Mouse (Mus musculus) forebrain, embryonic 12.5 days (tissue): ENCODE results near the gene Macc1. TPM values are rescaled to one million over a fixed set of nuclear protein-coding genes. Genes with fewer than 3 reads are reported as not detected.

Source experiments
- ATAC-seq: fragments of 200-750 bp; cut with Nextera tagmentation; 2 replicates; pipeline ENCODE4 v1.8.0; 2017; ENCODE audit warnings: moderate TSS enrichment; ENCODE audit not compliant: low FRiP score
- H3K27ac ChIP-seq: fragments of 300-500 bp; sonication (generic); 2 replicates; pipeline ENCODE4 v1.5.1; 2016; ENCODE audit warnings: mild to moderate bottlenecking
- H3K27me3 ChIP-seq: fragments of 300-500 bp; sonication (generic); 2 replicates; pipeline ENCODE4 v1.6.1; 2016; ENCODE audit warnings: mild to moderate bottlenecking
- H3K36me3 ChIP-seq: fragments of 300-500 bp; sonication (generic); replicated peaks from 2 replicates; pipeline ENCODE4 v1.6.1; 2016; ENCODE audit warnings: mild to moderate bottlenecking
- H3K4me1 ChIP-seq: fragments of 300-500 bp; sonication (generic); 2 replicates; pipeline ENCODE4 v1.6.1; 2016
- H3K4me2 ChIP-seq: fragments of 300-500 bp; sonication (generic); 2 replicates; pipeline ENCODE4 v1.6.1; 2016; ENCODE audit warnings: mild to moderate bottlenecking, moderate library complexity
- H3K4me3 ChIP-seq: fragments of 300-500 bp; sonication (generic); replicated peaks from 2 replicates; pipeline ENCODE4 v1.5.1; 2016; ENCODE audit warnings: mild to moderate bottlenecking
- H3K9ac ChIP-seq: fragments of 300-500 bp; sonication (generic); 2 replicates; pipeline ENCODE4 v1.6.1; 2016; ENCODE audit warnings: mild to moderate bottlenecking
- H3K9me3 ChIP-seq: fragments of 300-500 bp; sonication (generic); 2 replicates; pipeline ENCODE4 v1.6.1; 2016
- WGBS: fragments of 180-500 bp; shearing (Covaris S2); methylation state at CpG from one replicate; pipeline ENCODE4 v1.1.7; 2016; 5-methylcytosine and 5-hydroxymethylcytosine counted together
- polyA plus RNA-seq: library from polyadenylated mRNA; unstranded; fragments of >200 nt; fragmentation: Nextera tagmentation; extraction: Ambion mirVana; gene quantifications from 2 replicates; pipeline ENCODE4 v1.2.1, GENCODE M21; 2016

The Macc1 gene
- polyA plus RNA-seq, 1 experiment from 2014 or later: 0.19 TPM

DNA sequence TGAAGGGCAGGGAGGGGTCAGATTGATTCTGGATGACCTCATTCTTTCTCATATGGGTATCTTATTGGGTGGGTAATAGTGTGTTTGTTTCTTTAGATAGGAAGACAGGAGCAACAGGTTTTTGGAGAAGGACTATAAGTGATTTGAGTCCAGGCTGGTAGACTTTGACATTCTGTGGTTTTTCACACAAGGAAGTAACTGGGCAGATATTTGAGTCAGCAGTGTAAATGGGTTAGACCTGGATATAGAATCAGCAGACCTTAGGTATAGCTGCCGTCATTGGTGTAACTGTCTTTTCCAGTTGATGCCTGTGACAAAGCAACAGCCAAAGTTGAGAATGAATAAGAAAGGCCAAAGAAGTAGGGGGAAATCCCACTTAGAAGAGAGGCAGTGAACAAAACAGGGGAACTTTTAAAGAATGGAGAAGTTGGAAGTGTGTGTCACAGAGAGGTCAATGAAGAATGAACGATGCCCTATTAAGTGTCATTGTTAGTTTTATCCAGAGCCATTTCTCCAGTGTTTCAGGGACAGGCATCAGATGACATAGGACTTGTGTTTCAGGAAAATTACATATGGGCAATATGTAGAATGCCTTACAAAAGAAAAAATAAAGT lies 84.1 kb downstream of the Macc1 start:
- H3K4me1 ChIP-seq: no peaks in the 10 kb centered on the region
- H3K9me3 ChIP-seq: no peaks in the 10 kb centered on the region
- no peak for ATAC-seq
- no peak overlapping the region for H3K27ac ChIP-seq
- whole genome bisulfite sequencing: 90% methylated on average over 2 of the region's 2 CpGs
- H3K4me2 ChIP-seq: no peak overlapping the region
- no peaks in the 10 kb centered on the region for H3K36me3 ChIP-seq
- H3K9ac ChIP-seq: no peak overlapping the region
- no peaks in the 10 kb centered on the region for H3K27me3 ChIP-seq
- H3K4me3 ChIP-seq: no peak overlapping the region

GRCm38 (mm10) chr12:119402273-119402672 lies 88.2 kb downstream of the Macc1 start:
- no peak overlapping the region for H3K27ac ChIP-seq
- no peak overlapping the region for H3K9ac ChIP-seq
- no peak overlapping the region for H3K4me2 ChIP-seq
- H3K9me3 ChIP-seq: no peaks in the 10 kb centered on the region
- no peak for ATAC-seq
- H3K36me3 ChIP-seq: no peaks in the 10 kb centered on the region
- H3K27me3 ChIP-seq: no peaks in the 10 kb centered on the region
- H3K4me3 ChIP-seq: no peak overlapping the region
- H3K4me1 ChIP-seq: no peaks in the 10 kb centered on the region
- 88% methylated on average over 1 of the region's 1 CpGs for WGBS

DNA sequence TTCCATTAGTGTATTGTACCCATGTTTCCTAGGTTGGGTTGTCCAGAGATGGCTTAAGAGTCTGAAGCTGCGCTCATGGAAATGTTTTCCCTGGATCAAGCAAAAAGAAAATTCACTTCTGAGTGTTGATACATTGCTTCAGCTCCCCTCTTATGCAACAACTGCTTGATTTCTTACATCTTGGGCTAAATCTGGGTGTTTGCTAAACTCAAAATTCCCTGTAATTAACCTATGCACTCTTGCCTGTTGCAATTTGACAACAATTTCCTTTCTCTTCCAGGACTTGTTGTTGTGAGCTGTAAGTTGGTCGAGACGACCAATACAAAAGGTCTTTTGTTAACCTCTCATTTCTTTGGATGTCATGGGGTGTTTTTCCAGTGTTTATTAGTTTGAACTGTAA lies 88.7 kb downstream of the Macc1 start:
- Histone ChIP-seq H3K4me2 (no peak overlapping the region), H3K9ac (no peak overlapping the region), H3K9me3 (no peaks in the 10 kb centered on the region)

DNA sequence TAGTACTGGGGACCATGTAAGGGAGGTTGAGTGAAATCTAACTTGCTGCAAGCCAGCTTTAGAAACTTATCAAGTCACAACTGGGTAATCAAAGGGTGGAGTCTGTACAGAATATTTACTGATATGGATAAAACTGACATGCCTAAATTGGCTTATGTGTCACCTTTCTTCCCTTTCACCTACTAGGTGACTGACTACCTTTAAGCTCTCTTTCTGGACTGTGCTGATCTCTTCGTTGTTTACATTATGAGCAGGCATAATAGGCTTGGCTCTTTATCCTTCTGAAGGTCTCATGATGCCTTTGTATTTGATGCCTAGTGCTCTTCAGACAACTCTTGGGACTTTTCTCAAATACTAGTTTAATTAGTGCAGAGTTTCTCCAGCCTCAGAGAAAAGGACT lies 90.7 kb downstream of the Macc1 start:
- Histone ChIP-seq H3K9me3 (no peaks in the 10 kb centered on the region), H3K4me1 (no peaks in the 10 kb centered on the region), H3K27me3 (no peaks in the 10 kb centered on the region), H3K36me3 (no peaks in the 10 kb centered on the region), H3K9ac (no peak overlapping the region), H3K4me3 (no peak overlapping the region), H3K4me2 (no peak overlapping the region), H3K27ac (no peak overlapping the region)
- ATAC-seq: no peak
- WGBS: 69% methylated on average over 1 of the region's 1 CpGs

More for the DNA sequence above, 88.7 kb downstream of the Macc1 start:
- no peak for ATAC-seq
- no peaks in the 10 kb centered on the region for H3K27me3 ChIP-seq
- WGBS: 32% methylated on average over 3 of the region's 3 CpGs
- no peaks in the 10 kb centered on the region for H3K36me3 ChIP-seq
- H3K27ac ChIP-seq: no peak overlapping the region
- H3K4me1 ChIP-seq: no peaks in the 10 kb centered on the region
- no peak overlapping the region for H3K4me3 ChIP-seq

DNA sequence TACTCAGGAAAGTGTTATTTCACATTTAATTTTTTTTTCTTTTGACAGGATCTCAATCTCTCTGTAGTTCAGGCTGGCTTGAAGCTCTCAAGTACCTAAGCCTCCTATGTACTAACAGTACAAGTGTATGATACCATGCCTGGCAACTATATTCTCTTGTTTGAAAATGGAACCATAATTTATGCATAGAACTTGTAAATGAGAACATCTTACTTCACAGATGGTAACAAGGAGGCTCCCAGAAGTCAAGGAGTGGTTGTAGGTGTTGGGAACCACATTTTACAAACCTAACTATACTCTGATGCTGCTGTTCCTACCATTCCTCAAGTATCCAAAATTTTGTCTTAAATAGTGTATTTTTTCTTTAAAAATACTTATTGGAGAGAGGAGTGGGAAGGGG lies 96.5 kb downstream of the Macc1 start:
- no peaks in the 10 kb centered on the region for H3K4me1 ChIP-seq
- no peaks in the 10 kb centered on the region for H3K36me3 ChIP-seq
- ATAC-seq: no peak
- H3K27me3 ChIP-seq: no peaks in the 10 kb centered on the region
- no peak overlapping the region for H3K27ac ChIP-seq
- no peak overlapping the region for H3K9ac ChIP-seq
- H3K9me3 ChIP-seq: no peaks in the 10 kb centered on the region
- H3K4me2 ChIP-seq: no peak overlapping the region
- H3K4me3 ChIP-seq: no peak overlapping the region

GRCm38 (mm10) chr12:119410956-119411355 lies 96.9 kb downstream of the Macc1 start:
- Histone ChIP-seq H3K9ac (no peak overlapping the region), H3K4me3 (no peak overlapping the region), H3K27me3 (no peaks in the 10 kb centered on the region), H3K4me1 (no peaks in the 10 kb centered on the region), H3K4me2 (no peak overlapping the region), H3K9me3 (no peaks in the 10 kb centered on the region), H3K36me3 (no peaks in the 10 kb centered on the region), H3K27ac (no peak overlapping the region)
- ATAC-seq: no peak
- WGBS: 82% methylated on average over 2 of the region's 2 CpGs

- ATAC-seq: no peak
- Histone ChIP-seq H3K4me1 (no peaks in the 10 kb centered on the region), H3K4me2 (no peak overlapping the region), H3K27me3 (no peaks in the 10 kb centered on the region), H3K4me3 (no peak overlapping the region), H3K9me3 (no peaks in the 10 kb centered on the region), H3K27ac (no peak overlapping the region), H3K9ac (no peak overlapping the region), H3K36me3 (no peaks in the 10 kb centered on the region)
- WGBS: 89% methylated on average over 2 of the region's 2 CpGs
Measured at GRCm38 (mm10) chr12:119411982-119412381, 97.9 kb downstream of the Macc1 start.

- WGBS: 89% methylated on average over 2 of the region's 2 CpGs
- Histone ChIP-seq H3K36me3 (no peaks in the 10 kb centered on the region), H3K4me1 (no peaks in the 10 kb centered on the region), H3K9ac (no peak overlapping the region), H3K9me3 (no peaks in the 10 kb centered on the region), H3K27me3 (no peaks in the 10 kb centered on the region), H3K4me2 (no peak overlapping the region), H3K27ac (no peak overlapping the region), H3K4me3 (no peak overlapping the region)
- no peak for ATAC-seq
Measured at GRCm38 (mm10) chr12:119415900-119416299, 101.8 kb downstream of the Macc1 start.

- no peaks in the 10 kb centered on the region for H3K9me3 ChIP-seq
- H3K36me3 ChIP-seq: no peaks in the 10 kb centered on the region
- no peak overlapping the region for H3K9ac ChIP-seq
- 87% methylated on average over 2 of the region's 2 CpGs for WGBS
- no peak for ATAC-seq
- H3K4me1 ChIP-seq: no peaks in the 10 kb centered on the region
- no peak overlapping the region for H3K4me2 ChIP-seq
- no peak overlapping the region for H3K4me3 ChIP-seq
- H3K27ac ChIP-seq: no peak overlapping the region
- H3K27me3 ChIP-seq: no peaks in the 10 kb centered on the region
Measured at GRCm38 (mm10) chr12:119425749-119426148, 111.7 kb downstream of the Macc1 start.

DNA sequence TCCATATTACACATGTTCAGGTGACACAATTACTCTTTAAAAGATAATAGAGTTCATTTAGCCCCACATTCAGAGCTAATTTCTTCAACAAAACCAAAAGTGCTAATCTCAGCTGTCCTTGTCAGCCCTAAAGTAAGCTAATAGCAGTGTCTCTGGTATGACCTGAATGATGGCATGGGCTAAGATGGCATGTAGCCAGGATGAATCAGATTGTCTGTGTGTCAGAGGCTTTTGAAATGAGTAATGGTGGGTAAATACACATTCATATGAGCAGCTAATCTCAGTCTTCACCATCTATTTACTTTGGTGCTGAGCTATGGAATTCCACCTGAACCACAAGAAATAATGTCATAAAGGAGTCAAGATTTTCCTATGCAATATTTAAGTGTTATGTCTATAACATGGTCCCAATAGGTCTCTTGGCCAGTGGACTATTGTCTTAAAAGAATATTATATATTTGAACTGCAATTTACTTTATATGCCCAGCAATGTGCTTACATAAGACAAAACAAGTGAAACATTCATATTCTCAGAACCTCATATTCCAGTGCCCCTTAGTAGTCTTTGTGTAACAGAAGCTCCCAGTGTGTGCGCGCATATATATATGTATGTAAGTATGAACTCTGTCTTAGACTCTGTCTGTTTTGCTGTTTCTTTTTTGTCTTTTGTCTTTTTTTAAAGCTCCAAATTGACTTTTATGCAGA lies 112.3 kb downstream of the Macc1 start:
- Histone ChIP-seq H3K9me3 (no peaks in the 10 kb centered on the region), H3K4me1 (no peaks in the 10 kb centered on the region), H3K4me3 (no peak overlapping the region), H3K4me2 (no peak overlapping the region), H3K9ac (no peak overlapping the region), H3K36me3 (no peaks in the 10 kb centered on the region), H3K27ac (no peak overlapping the region), H3K27me3 (no peaks in the 10 kb centered on the region)
- peak; percentile 40; the same call in 1 of the 2 replicates for ATAC-seq
- 95% methylated on average over 2 of the region's 2 CpGs for WGBS

- Histone ChIP-seq H3K4me2 (no peak overlapping the region), H3K9me3 (no peaks in the 10 kb centered on the region), H3K4me3 (no peak overlapping the region), H3K27ac (no peak overlapping the region), H3K36me3 (no peaks in the 10 kb centered on the region), H3K27me3 (no peaks in the 10 kb centered on the region), H3K9ac (no peak overlapping the region), H3K4me1 (no peaks in the 10 kb centered on the region)
- WGBS: 75% methylated on average over 1 of the region's 1 CpGs
- peak; percentile 89; the same call in 1 of the 2 replicates for ATAC-seq
Measured at GRCm38 (mm10) chr12:119426887-119427204, 112.8 kb downstream of the Macc1 start.

GRCm38 (mm10) chr12:119440720-119441119 lies 126.7 kb downstream of the Macc1 start:
- no peak overlapping the region for H3K27ac ChIP-seq
- no peaks in the 10 kb centered on the region for H3K36me3 ChIP-seq
- no peak overlapping the region for H3K4me3 ChIP-seq
- no peaks in the 10 kb centered on the region for H3K4me1 ChIP-seq
- H3K9ac ChIP-seq: no peak overlapping the region
- H3K27me3 ChIP-seq: no peaks in the 10 kb centered on the region
- WGBS: 82% methylated on average over 2 of the region's 2 CpGs
- H3K9me3 ChIP-seq: no peaks in the 10 kb centered on the region
- ATAC-seq: no peak
- H3K4me2 ChIP-seq: no peak overlapping the region

- H3K27me3 ChIP-seq: no peaks in the 10 kb centered on the region
- H3K9ac ChIP-seq: no peak overlapping the region
- H3K27ac ChIP-seq: no peak overlapping the region
- H3K4me2 ChIP-seq: no peak overlapping the region
- no peaks in the 10 kb centered on the region for H3K36me3 ChIP-seq
- H3K9me3 ChIP-seq: no peaks in the 10 kb centered on the region
- no peak overlapping the region for H3K4me3 ChIP-seq
- H3K4me1 ChIP-seq: no peaks in the 10 kb centered on the region
- WGBS: 89% methylated on average over 2 of the region's 2 CpGs
- ATAC-seq: no peak
Measured at GRCm38 (mm10) chr12:119450116-119450515, 136.0 kb downstream of the Macc1 start.
